12 mouse cellular contexts compared by ENCODE assay signal in the genomic region with DNA sequence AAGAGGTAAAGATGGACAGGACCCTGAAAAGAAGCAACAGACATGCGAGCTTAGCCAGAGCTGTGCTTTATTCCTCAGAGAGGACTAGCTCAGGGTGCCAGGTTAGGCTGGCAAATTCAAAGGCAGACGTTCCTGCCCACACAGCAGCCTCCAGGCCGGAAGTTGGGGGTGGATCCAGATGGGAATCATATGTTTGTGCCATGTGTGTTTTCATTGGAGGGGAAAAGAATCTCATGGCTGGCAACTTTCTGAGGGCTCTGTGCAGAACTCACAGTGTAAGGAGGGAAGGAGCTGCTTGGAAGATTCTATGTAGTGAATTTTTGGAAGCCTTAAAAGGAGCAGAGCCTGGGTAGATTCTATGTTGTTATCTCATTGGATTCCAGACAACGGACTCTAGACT.
DNase-seq lines count a peak whose midpoint lies in the region; ATAC-seq and TF ChIP-seq lines count a peak whose summit lies in the region.
"Had no signal": no experiment of that assay in that cellular context is flagged by ENCODE, and none has a peak within 500 bp of the region (broad histone marks: within the 10 kb centered on the region; RNA-seq: fewer than 3 reads in every experiment).

No protein-coding gene starts in this region.

- H3K36me3 ChIP-seq in midbrain, postnatal 0 days (ENCODE audit: insufficient read depth, low read length): no peaks in the 10 kb centered on the region
- H3K36me3 ChIP-seq in midbrain, embryonic 16.5 days (ENCODE audit: control insufficient read depth, insufficient read depth, low read length): no peaks in the 10 kb centered on the region
- no peaks in the 10 kb centered on the region for H3K36me3 ChIP-seq in intestine, embryonic 15.5 days
- H3K36me3 ChIP-seq: hindbrain, embryonic 15.5 days; limb, embryonic 13.5 days had no signal

- H3K4me2 ChIP-seq in midbrain, postnatal 0 days (ENCODE audit: low read depth, low read length, poor library complexity, severe bottlenecking): no peak overlapping the region
- no peak overlapping the region for H3K4me2 ChIP-seq in midbrain, embryonic 16.5 days (ENCODE audit: low read length)
- H3K4me2 ChIP-seq in intestine, embryonic 15.5 days (replicated peaks): no peak overlapping the region
- H3K4me2 ChIP-seq: hindbrain, embryonic 15.5 days; limb, embryonic 13.5 days had no signal

- no peak overlapping the region for H3K27ac ChIP-seq in midbrain, postnatal 0 days (ENCODE audit: low read depth, low read length)
- H3K27ac ChIP-seq in midbrain, embryonic 16.5 days (ENCODE audit: low read length): no peak overlapping the region
- H3K27ac ChIP-seq in intestine, embryonic 15.5 days: no peak overlapping the region
- H3K27ac ChIP-seq: hindbrain, embryonic 15.5 days; limb, embryonic 13.5 days had no signal

- no peak overlapping the region for H3K4me3 ChIP-seq in midbrain, postnatal 0 days (ENCODE audit: low read depth, low read length)
- no peak overlapping the region for H3K4me3 ChIP-seq in midbrain, embryonic 16.5 days (ENCODE audit: low read depth, low read length)
- H3K4me3 ChIP-seq in intestine, embryonic 15.5 days (replicated peaks): no peak overlapping the region
- H3K4me3 ChIP-seq: erythroblast, embryonic 14.5 days; hindbrain, embryonic 15.5 days; limb, embryonic 13.5 days had no signal

- no peaks in the 10 kb centered on the region for H3K27me3 ChIP-seq in midbrain, postnatal 0 days (ENCODE audit: insufficient read depth, low read length)
- H3K27me3 ChIP-seq in midbrain, embryonic 16.5 days (ENCODE audit: control insufficient read depth, insufficient read depth, low read depth, low read length): no peaks in the 10 kb centered on the region
- no peaks in the 10 kb centered on the region for H3K27me3 ChIP-seq in intestine, embryonic 15.5 days (replicated peaks)
- H3K27me3 ChIP-seq: hindbrain, embryonic 15.5 days; limb, embryonic 13.5 days had no signal

- no peak for ATAC-seq in midbrain, postnatal 0 days (ENCODE audit: low FRiP score)
- ATAC-seq in midbrain, embryonic 16.5 days: no peak
- ATAC-seq in intestine, embryonic 15.5 days: no peak
- ATAC-seq: activated CD4-positive, CD25-positive, alpha-beta regulatory T cell, adult 4 months had no signal

- peak; percentile 12 for DNase-seq in midbrain, postnatal 0 days (ENCODE audit: low spot score)
- DNase-seq in frontal cortex, postnatal 10 days (ENCODE audit: low spot score in 2 of 2): peak; percentile 31 to 52
- peak; percentile 80 to 90 for DNase-seq in left cerebral cortex, adult 18-20 months (ENCODE audit: low spot score in 2 of 2)
- DNase-seq in right cerebral cortex, postnatal 36 days (ENCODE audit: low spot score in 2 of 2): peak; percentile 73 to 85
- no peak for DNase-seq in lung, postnatal 14 days
- DNase-seq in lung, postnatal 25 days (ENCODE audit: low spot score): no peak

- H3K4me1 ChIP-seq in midbrain, postnatal 0 days (ENCODE audit: insufficient read depth, low read length): no peaks in the 10 kb centered on the region
- no peaks in the 10 kb centered on the region for H3K4me1 ChIP-seq in midbrain, embryonic 16.5 days (ENCODE audit: control insufficient read depth, insufficient read depth, low read length)
- H3K4me1 ChIP-seq in intestine, embryonic 15.5 days (replicated peaks): no peaks in the 10 kb centered on the region
- H3K4me1 ChIP-seq: hindbrain, embryonic 15.5 days had no signal

- 53% methylated on average over 4 of the region's 4 CpGs for WGBS in midbrain, postnatal 0 days
- WGBS in midbrain, embryonic 16.5 days: 61% methylated on average over 4 of the region's 4 CpGs
- WGBS in intestine, embryonic 15.5 days: 55% methylated on average over 4 of the region's 4 CpGs

- TF ChIP-seq CTCF in midbrain, postnatal 0 days (IDR thresholded peaks at IDR 0.05): no peak

- no peaks in the 10 kb centered on the region for H3K9me3 ChIP-seq in midbrain, postnatal 0 days (ENCODE audit: low read length)
- no peaks in the 10 kb centered on the region for H3K9me3 ChIP-seq in midbrain, embryonic 16.5 days (replicated peaks; ENCODE audit: control insufficient read depth, low read length, poor library complexity, severe bottlenecking)
- no peaks in the 10 kb centered on the region for H3K9me3 ChIP-seq in intestine, embryonic 15.5 days
- H3K9me3 ChIP-seq: hindbrain, embryonic 15.5 days; limb, embryonic 13.5 days had no signal

- no peak overlapping the region for H3K9ac ChIP-seq in midbrain, postnatal 0 days (replicated peaks; ENCODE audit: low read length, poor library complexity, severe bottlenecking)
- H3K9ac ChIP-seq in midbrain, embryonic 16.5 days (ENCODE audit: low read depth, low read length): no peak overlapping the region
- no peak overlapping the region for H3K9ac ChIP-seq in intestine, embryonic 15.5 days
- H3K9ac ChIP-seq: hindbrain, embryonic 15.5 days; limb, embryonic 13.5 days had no signal

Comparison
In these comparisons a context has a peak if more than half of its experiments do, and no peak if none do; other contexts are left out.
1. DNase-seq: peak in midbrain, postnatal 0 days (single experiment), frontal cortex, postnatal 10 days (2 of 2), left cerebral cortex, adult 18-20 months (2 of 2) and right cerebral cortex, postnatal 36 days (2 of 2); none in lung, postnatal 14 days (single experiment) and lung, postnatal 25 days (single experiment).